Comparison of ENCODE assay signal across 8 mouse cellular contexts in genomic region chr13:48260690-48261278, GRCm38 (mm10). TPM values are rescaled to one million over a fixed set of nuclear protein-coding genes. Genes with fewer than 3 reads are reported as not detected.
DNase-seq lines count a peak whose midpoint lies in the region; ATAC-seq and TF ChIP-seq lines count a peak whose summit lies in the region.

Id4 (plus strand) TSS chr13:48261228.

- peak within 1 kb of the TSS; percentile 85 for H3K4me2 ChIP-seq in liver, postnatal 0 days (ENCODE audit: low read depth, low read length)

- no peak for TF ChIP-seq CTCF in cerebellum, adult 2 months (IDR thresholded peaks at IDR 0.05; ENCODE audit: borderline replicate concordance, insufficient read depth, low read depth, low read length)
- TF ChIP-seq CTCF in liver, postnatal 0 days (IDR thresholded peaks at IDR 0.05; ENCODE audit: low read depth): no peak

- H3K27ac ChIP-seq in cerebellum, adult 2 months (ENCODE audit: insufficient read depth, low read length): peak within 1 kb of the TSS; percentile 18; the same call in 1 of the 2 replicates
- H3K27ac ChIP-seq in liver, postnatal 0 days (ENCODE audit: low read depth): peak within 1 kb of the TSS; percentile 39; the same call in 1 of the 2 replicates

- H3K9me3 ChIP-seq in liver, postnatal 0 days (ENCODE audit: low read length): no peaks in the 10 kb centered on the region

- DNase-seq in Muller cell, postnatal 12 days (ENCODE audit: inconsistent ontology term): peak; percentile 99
- peak; percentile 91 to 95 for DNase-seq in cerebellum, adult 2 months
- peak; percentile 95 for DNase-seq in forelimb bud, embryonic 11.5 days (ENCODE audit: low read depth, low spot score)
- peak; percentile 91 to 92 for DNase-seq in heart, postnatal 36 days
- DNase-seq in layer of hippocampus, adult 18-20 months (ENCODE audit: low spot score in 2 of 2): peak; percentile 87 to 94
- peak; percentile 86 for DNase-seq in liver, postnatal 0 days
- peak; percentile 83 for DNase-seq in ovary, postnatal 14 days (ENCODE audit: low spot score)
- peak; percentile 50 for DNase-seq in thymus, postnatal 4 days

- H3K9ac ChIP-seq in liver, postnatal 0 days (replicated peaks): peak within 1 kb of the TSS; percentile 50

- H3K4me3 ChIP-seq in cerebellum, adult 2 months (replicated peaks; ENCODE audit: insufficient read depth, low read depth, low read length): peak within 1 kb of the TSS; percentile 81
- H3K4me3 ChIP-seq in liver, postnatal 0 days (ENCODE audit: low read depth, low read length): peak within 1 kb of the TSS; percentile 55

- H3K4me1 ChIP-seq in cerebellum, adult 2 months (ENCODE audit: control insufficient read depth, insufficient read depth, low read length): no peaks in the 10 kb centered on the region
- no peaks in the 10 kb centered on the region; the same call in 1 of the 2 replicates for H3K4me1 ChIP-seq in liver, postnatal 0 days (ENCODE audit: insufficient read depth)

- H3K36me3 ChIP-seq in liver, postnatal 0 days (replicated peaks; ENCODE audit: insufficient read depth, low read length): no peaks in the 10 kb centered on the region

- intact Hi-C loops in heart, postnatal 36 days (cut with DNase I): loop anchor here (2.0 to 5.0 kb wide), 3 partner anchors 24 to 202 kb away; no protein-coding TSS in a partner anchor

- 1% methylated on average over 48 of the region's 52 CpGs for WGBS in cerebellum, adult 2 months
- 2% methylated on average over 39 of the region's 52 CpGs for WGBS in liver, postnatal 0 days (ENCODE audit: insufficient replicate concordance)

- ATAC-seq in liver, postnatal 0 days: peak; percentile 97

- peak; percentile 62; the same call in 1 of the 2 replicates for TF ChIP-seq POLR2A in cerebellum, adult 2 months (IDR thresholded peaks at IDR 0.05; ENCODE audit: borderline replicate concordance, insufficient read depth, low read length)

- no peak for TF ChIP-seq EP300 in liver, postnatal 0 days (IDR thresholded peaks at IDR 0.05; ENCODE audit: low read depth)

- no peaks in the 10 kb centered on the region; the same call in 1 of the 2 replicates for H3K27me3 ChIP-seq in cerebellum, adult 2 months (ENCODE audit: control insufficient read depth, insufficient read depth, low read length)
- peaks cover 40% of the 10 kb centered on the region for H3K27me3 ChIP-seq in liver, postnatal 0 days (ENCODE audit: insufficient read depth, low read length)

RNA-seq across cellular contexts. Expression of gene Id4, which starts in this region (rescaled TPM):
- 38.5 and 44.6 TPM in 2 replicates for polyA plus RNA-seq in cerebellum, adult 2 months (2012; rRNA removed)
- total RNA-seq in heart, postnatal 36 days (2021): 1 to 10 TPM in 1 of 2 experiments, under 1 TPM in 1; 0.98 to 1.6 TPM
- 10 to 100 TPM; 52.9 to 53.3 TPM for total RNA-seq in layer of hippocampus, adult 18-20 months (2021)
- polyA plus RNA-seq in liver, postnatal 0 days (2015; fragmentation: Nextera tagmentation; extraction: Ambion mirVana): 0.47 and 0.71 TPM in 2 replicates

Comparison
In these comparisons a context has a peak if more than half of its experiments do, and no peak if none do; other contexts are left out.
1. Peak in every context shown above with its lines: DNase-seq, ATAC-seq, H3K4me3 ChIP-seq and H3K27ac ChIP-seq.
2. RNA of gene Id4 (total RNA-seq): 52.9 to 53.3 TPM in layer of hippocampus, adult 18-20 months; 0.98 to 1.6 TPM in heart, postnatal 36 days; every median in the first group is over 10 times any median in the second.
3. RNA of gene Id4 (polyA plus RNA-seq): 38.5 to 44.6 TPM in cerebellum, adult 2 months; 0.47 to 0.71 TPM in liver, postnatal 0 days; every median in the first group is over 10 times any median in the second.
4. Peak in DNase-seq, ATAC-seq, H3K4me3 ChIP-seq, H3K27ac ChIP-seq, H3K9ac ChIP-seq and H3K4me2 ChIP-seq in liver, postnatal 0 days; RNA of the gene not detected or under 1 TPM.